Mouse (Mus musculus): ENCODE data around the gene Bcl11b.

DNA sequence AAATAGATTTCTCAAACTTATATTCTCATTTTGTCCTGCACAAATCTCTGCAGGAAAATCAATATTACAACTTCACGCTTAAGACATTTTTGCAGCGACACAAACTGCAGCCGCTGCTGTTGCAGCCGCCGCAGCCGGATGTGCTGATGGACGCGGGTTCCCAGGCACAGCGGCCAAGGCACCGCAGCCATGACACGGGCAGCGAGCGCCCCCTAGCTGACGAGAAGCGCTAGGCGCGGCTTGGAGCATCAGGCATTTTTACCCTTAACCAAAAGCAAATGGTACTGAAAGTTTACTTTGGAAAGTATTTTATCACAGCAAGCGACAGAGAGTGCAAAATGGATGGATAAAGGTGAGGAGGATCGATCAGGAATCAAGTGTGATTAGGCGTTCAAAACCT lies 4.7 kb downstream of the Bcl11b start:
- no peak for TF ChIP-seq GATA1 (IDR thresholded peaks at IDR 0.05; ENCODE audit: low read length)
- no peak for TF ChIP-seq TAL1 (IDR thresholded peaks at IDR 0.05; ENCODE audit: low read length)
